Mouse (Mus musculus) layer of hippocampus, postnatal 14 days (tissue): ENCODE data around the gene Arhgef17. TPM values are rescaled to one million over a fixed set of nuclear protein-coding genes. Genes with fewer than 3 reads are reported as not detected.
A peak's percentile ranks its signal among the peaks of the same experiment; 100 is the strongest.

Experiments
- DNase-seq, 2 experiments: peaks; one replicate each; pipeline ENCODE4 v3.0.0; 2021 to 2022; ENCODE audit warnings: low spot score in 2 of 2, mixed read lengths in 1 of 2
- total RNA-seq, 2 experiments: library from RNA; stranded (reverse); gene quantifications; 2 replicates each; pipeline ENCODE4 v1.2.3; 2021

Arhgef17 gene
- total RNA-seq, 2 experiments from 2014 or later = 113 to 117 TPM

DNA sequence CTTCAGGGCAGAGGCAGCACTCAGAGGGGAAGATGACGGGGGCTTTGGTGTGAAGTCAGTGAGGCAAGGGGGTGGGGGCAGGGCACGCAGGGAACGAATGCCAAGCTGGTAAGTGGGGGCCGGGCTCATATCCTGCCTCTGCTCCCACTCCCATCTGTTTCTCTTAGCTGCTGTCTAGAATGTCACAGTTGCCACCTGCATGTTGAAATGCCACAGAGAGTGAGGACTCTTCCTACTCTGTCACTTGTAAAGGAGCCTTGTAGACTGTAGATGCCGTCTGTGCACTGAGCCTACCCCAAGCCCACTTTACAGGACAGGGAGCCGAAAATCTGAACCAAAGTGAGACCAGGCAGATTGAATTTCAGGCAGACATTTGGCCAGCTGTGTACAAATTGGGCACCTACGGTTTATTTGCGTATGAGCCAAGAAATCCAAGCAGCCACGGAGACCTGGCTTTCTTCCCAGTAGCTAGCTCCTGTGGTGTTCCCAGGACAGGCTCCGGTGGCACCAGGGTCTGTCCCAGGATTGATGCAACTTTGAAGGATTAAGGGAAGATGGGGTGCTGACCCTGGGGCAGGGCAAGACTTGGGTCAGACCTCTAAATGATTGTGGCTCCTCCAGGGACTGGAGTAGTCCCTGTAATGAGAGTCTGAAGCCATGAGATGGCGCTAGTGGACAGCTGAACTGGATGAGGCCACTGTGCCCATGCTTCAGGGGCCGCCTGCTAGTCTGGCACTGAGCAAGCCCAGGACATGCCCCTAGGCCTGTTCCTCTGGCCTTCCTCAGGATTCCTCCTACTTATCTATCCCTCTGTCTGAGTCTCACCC, 11.1 kb upstream of the Arhgef17 start:
- peak; percentile 75 to 81 for DNase-seq

DNA sequence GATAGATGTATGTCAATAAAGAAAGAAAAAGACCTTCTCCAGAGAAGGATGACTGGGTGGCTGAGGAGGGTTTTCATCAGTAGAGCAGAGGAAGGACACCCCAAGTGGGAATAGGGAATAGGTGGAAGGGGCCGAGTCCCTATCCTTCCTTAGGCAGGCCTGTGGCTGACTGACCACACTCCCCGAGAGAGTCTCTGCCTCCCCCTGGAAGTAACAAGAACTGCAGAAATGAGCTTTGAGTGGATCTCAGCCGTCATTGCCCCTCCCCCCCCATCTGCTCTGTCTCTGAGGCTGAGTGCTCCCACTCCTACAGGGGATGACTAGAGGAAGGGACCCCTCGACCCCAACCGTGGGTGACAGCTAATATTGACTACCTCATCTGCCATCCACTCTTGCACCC, 9.3 kb upstream of the Arhgef17 start:
- no peak for DNase-seq

DNA sequence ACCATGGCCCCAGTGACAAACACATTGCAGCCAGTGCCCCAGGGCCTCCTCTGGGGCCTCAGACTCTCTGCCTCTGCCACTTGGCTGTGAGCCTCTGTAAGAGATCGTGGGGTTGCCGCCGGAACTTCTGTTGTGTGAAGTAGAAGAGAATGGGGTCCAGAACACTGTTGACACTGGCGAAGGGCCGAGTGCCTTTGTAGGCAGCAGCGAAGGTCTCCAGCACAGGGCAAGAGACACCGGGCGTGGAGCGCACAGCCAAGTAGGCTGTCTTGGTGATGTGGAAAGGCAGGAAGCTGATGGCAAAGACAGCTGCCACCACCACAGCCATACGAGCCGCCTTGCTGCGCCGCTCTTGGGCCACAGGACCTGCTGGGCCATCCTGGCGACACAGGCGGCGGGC, 6.2 kb upstream of the Arhgef17 start:
- no peak for DNase-seq

DNA sequence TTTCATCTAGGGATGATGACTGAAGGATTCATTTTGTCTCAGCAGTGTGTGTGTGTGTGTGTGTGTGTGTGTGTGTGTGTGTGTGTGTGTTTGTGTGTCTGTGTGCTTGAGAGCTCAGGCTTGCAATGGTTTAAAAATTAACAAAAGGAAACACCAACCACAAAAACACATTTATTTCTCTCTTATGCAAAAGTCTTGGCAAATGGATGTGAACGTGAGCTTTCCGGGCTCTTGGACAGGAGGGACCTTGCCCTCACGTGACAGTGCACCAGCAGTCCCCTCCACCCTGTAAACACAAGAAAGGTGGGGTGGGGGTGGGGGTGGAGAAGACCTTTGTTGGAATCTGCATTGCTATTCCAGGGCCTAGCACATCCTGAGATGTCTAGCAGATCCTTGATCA, 5.6 kb upstream of the Arhgef17 start:
- no peak for DNase-seq

DNA sequence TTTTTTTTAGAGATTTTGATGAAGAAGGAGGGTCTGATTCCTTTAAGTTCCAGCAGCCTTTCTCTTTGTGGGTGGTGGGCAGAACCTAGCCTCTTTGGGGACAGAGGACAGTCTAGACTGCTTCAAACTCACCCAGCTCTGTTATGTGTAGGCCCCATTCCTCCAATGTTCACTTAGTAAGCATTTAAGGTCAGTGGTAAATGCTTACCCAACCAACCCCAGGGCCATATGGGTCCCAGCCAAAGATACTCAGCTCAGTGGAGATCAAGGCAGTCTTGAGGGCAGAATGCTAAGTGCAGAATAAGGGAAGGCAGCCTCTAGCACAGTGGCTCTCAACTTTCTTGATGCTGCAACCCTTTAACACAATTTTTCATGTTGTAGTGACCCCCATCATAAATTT, 1.6 kb upstream of the Arhgef17 start:
- DNase-seq = no peak

DNA sequence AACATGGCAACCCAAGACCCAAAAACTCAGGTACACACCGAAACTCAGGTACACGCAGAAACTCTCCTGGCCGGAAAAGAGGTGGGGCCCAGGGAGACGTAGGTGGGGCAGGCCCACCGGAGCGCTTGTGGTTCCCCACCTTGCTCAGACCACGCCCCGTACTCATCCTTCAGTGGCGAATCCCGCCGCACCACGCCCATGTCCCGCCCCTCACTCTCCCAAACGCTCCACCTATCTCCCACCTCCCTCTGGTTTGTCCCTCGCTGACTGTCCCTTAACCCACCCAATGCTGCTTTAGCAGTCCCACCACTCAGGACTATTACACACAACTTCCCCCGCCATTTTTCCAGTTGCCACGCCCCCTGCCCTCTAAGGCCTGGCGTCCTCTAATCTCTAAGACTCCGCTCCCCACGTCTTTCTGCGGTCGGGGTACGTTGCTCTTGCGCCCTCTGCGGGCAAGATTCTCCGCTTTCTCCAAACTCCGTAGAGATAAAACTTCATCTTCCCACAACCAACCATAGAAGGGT, 637 bp upstream of the Arhgef17 start:
- peak; percentile 64 to 70 for DNase-seq

DNA sequence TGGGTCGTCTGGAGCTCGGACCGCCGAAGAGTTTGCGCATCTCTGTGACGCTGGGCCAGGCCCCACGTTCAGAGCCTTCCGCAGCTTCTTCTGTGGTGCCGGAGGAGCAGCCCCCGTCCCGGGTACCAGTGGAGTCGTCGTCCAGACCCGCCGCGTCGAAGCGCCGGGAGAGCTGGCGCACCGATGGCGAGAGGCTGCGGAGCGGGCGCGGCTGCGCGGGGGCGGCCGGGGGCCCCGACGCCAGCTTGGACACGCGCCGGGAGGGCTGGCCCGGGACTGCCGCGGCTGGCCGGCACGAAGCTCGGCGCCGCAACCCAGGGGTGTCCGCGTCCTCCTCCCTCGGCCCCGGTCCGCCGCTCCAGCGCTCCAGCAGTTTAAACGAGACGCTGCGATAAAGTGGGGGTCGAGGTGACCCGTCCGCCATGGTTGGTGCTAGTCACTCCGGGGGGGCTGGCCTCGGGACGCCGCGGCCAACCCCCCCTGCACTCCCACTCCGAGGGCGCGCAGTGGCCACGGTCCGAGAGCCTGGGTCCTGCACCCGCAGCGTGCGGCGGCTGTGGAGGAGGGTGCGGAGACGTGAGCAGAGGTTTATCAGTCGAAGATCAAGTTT, 486 bp downstream of the Arhgef17 start:
- no peak for DNase-seq

DNA sequence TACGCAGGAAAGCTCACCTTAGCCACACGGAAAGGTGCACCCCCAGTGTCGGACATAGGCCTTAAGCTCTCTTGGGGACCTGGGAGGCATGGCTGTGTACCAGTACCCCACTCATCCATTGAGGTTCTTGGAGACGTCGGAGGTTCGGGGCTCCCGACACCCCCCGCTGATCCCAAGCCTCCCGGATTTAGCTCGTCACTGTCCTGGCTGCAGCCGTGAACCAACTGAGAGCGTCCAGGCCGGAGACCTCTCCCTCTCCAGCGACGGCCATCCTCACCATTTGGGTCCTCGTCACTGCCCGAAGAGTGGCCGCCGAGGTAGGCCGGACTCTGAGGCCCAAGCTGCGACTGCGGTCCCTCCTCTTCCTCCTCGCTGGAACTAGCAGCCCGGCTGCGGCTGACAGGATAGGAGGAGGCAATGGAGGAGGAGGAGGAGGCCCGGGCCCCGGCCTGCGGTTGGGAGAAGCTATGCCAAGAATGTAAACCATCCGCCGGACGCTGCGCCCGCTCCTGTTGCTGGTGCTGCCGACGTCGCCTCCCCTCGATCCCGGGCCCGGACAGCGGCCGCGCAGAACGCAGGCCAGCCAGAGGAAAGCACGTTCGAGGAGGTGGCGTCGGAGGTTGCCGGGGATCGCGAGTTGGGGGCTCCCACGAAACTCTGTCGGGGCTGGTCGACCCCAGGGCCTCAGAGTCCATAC, 1.1 kb downstream of the Arhgef17 start:
- no peak for DNase-seq

DNA sequence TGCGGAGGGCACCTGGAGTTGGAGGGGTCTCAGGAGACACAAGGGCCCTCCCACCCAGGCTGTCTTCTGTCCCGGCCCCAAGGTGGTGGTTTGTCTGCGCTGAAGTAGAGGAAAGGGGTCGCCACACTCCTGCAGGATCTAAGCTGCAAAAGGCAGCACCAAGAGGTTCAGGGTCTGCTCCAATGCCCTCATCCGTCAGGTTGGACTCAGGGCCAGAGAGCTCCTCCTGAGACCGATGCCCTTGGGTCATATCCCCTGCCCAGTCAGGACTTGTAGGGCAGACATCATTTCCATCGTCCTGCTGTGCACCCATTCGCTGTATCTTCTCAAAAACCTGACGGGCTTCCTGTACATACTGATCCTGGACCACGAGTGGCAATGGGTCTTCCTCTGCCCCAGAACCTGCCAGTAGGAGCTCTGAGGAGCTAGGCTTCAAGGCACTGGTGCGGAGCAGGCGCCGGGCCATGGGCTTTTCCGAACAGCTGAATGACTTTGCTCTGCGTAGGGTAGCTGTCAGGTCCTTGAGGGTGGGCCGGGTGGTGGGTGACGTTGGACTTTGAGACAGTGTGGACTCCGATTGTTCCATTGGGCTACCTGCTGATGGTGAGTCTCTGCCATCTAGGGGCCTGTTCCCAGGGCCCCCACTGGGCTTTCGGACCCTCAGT, 2.1 kb downstream of the Arhgef17 start:
- DNase-seq = no peak

DNA sequence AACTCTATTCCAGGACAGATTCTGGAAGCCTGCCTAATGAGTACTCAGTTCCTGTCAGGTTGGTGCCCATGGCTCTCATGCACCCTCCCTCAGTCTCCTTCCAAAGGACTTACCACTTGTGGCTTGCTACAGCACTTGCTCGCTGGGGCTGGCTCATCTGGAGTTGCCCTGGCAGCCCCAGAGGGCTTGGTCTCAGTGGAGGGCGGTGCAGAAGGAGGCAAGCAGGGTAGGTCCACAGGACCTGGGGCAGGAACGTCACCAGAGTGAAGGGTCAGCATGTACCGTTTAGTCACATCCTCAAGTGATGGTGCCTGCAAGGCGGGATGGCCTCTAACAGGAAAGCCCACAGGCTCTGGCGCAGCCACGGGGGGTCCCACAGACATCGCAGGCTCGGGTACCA, 3.5 kb downstream of the Arhgef17 start:
- DNase-seq = no peak

DNA sequence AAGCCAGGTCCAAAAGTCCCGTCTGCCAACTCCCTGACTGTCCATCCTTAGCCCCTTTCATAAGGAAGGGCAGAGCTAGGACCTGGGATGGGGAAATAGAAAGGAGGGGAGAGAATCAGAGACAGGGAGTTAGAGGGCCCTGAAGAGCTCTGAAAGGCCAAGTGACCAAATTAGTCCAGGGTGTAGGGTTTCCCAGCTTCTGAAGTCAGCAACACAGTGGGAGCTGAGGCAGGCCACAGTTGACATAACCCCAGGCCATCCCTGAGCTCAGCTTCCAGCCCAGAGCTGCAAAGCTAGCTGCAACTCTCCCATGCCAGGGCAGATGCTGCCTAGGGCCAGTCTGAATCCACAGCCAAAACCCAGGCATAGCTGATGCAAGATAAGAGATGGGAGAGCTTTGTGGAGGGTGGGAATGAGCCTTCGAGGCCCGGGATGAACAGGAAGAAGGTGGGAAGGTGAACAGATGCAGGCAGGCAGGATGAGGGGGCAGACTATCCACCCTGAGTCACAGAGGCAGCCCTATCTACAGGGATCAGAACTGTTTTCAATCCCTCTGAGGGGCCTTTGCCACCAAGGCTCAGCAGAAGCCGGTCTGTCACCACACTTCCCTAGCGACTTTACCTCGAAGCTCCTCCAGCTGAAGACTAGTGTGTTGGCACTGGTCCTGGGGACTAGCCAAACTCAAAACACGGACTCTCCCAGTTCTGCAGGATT, 4.5 kb downstream of the Arhgef17 start:
- no peak for DNase-seq

DNA sequence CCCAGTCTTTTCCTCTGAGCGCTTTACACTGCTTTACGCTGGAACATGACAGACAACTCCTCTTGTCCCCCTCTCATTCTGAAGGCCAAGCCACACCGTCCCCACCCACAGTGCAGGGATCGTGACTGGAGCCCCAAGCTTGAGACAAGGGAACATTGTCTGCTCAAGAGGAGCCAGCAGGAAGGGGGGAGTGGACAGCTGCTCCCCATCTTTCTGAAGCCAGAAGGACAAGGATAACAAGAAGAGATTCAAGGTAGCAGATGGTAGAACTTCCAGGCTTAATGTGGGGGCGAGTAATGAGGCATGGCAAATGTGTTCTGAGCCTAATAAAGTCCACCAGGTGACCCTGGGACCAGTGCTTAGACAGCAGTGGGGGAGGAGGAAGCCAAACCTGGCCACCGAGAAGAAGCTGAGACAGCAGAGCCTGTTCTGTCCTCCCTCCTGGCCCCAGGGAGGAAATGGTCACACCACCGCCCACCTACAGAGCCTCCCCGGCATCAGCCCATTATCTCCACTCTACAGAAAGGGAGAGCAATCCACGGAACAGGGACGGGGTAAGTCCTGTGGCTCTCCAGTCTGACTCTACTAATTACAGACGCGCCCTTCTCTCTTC, 5.5 kb downstream of the Arhgef17 start:
- peak; percentile 52 to 67 for DNase-seq

DNA sequence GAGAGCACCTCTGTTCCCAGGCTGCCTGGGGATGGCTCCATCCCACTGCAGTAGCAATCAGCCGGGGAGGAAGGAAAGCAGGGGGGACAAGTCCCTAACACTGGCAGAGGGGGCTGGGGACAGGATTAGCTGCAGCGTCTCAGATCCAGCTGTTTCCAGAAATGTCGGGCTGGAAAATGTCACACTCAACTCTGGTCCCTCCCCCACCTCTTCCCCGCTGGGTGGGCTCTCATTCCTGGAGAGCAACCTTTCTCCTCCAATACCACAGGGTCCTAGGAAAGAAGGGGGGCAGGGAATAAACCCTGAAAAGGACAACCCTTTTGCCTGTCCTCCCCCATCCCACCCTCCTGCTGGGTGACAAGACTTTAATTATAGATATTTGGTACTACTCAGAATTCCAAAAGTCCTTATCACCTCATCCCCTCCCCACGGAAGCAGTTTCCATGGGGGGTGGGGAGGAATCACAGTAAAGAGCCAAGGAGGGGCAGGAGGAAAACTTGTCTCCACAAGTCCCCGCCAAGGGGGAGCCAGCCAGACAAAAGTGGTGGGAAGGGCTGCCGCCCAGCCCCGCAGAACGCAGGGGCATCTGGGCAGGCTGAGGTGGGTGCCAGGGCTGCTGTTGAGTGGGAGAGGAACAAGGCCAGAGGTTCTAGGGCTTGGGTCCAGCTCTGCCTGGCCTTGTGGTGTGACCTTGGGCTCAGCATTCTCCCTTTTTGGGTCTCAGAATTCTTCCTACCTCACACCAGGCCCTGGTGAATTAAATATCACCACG, 7.0 kb downstream of the Arhgef17 start:
- no peak for DNase-seq

DNA sequence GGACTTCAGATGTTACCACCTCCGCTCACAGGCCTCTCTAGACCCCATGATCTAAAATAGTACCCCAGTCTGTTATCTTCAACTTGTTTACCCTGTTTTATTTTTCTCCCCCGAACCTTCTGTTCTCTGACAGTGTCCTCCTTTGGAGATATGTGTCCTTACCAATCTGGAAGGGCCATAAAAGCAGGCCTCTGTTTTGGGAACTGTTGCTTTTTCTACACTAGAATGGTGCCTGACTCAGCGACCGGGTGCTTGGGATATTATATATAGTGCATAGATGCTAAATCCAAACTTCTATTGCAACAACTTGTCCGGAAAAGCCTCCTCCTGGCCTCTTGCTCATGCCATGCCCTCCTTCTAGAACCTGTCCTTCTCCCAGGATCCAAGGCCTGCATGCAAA, 7.7 kb downstream of the Arhgef17 start:
- no peak for DNase-seq

DNA sequence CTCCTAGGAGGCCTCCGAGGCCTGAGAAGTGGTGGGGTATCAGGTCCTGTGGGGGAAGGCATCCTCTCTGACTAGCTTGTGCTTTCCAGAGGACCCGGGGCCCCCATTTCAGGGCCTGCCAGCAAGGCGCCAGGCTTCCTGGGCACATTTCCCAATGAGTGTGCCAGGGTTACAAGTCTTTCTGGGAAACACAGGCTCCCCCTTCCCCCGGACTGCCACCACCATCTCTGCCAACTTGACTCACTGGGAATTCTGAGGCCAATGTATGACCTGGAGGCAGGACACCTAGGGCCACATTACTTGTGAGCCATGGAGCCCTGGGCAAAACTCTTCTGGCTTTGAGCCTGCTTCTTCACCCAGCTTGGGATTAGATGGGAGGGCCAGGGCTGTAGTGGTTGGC, 9.0 kb downstream of the Arhgef17 start:
- peak in 1 of 2 experiments; percentile 58 for DNase-seq

DNA sequence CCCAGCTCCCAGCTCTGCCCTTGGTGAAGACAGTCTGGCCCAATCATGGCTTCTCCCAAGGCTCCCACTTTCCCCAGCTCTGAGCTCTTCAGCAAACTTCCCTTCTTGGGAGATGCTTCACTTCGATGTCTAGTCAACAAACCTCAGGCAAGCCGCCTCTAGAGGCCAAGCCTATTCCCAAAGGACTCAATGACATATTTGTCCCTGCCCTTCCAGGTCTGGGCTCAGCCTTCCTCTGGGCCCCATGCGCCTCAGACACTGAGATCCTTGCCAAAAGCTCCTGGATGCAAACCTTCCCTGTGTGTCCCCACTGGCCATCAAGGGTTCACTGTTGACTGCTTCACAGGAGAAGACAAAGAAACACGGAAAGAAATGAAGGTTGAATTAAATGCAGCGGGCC, 10.6 kb downstream of the Arhgef17 start:
- no peak for DNase-seq

DNA sequence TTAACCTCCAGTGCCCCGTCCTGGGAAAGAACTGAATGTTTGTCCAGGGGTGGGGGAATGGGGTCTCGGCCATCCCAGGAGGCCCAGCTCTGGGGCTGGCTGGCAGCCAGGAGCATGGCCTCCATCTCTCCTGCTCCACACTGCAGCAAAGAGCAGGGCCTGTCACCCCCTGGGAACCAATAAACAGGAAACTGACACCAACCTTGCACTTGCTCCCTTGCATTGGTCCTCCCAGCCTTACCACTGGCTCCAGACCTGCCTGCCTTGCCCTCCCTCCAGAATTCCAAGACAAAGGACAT, 12.1 kb downstream of the Arhgef17 start:
- no peak for DNase-seq

DNA sequence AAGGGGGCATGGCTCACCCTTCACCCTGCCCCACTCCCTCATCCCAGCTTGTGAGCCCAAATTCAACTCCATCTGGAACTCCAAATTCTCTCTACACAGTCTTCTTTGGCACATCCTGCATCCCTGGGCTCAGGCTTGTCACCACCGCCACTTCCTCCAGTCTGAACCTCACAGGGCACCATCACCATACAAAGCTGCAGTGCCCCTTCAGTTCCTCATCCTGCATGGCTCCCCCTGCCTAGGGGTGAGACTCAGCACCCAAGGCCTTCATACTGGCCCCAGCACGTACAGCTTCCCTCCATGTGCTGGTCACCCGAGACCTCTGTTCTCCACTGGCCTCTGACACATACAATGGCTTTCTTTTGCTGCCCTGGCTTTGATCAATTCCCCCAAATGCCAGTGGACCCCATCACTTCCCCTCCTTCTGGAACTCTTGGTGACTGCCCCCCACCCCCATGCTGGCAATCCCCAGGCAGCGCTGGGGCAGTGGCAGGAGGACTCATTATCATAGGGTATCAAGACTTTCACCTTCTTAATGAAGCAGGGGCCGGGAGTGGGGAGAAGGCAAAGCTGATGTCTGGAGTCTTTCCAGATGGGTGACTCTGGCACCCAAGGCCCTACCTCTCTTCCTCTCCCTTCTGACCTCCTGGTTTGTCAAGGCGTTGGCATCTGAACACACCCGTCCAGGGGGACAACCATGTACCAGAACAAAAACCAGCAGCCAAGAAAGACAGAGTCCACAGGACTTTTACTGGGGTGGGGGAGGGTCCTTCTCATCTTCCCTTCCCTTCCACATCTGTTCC, 12.7 kb downstream of the Arhgef17 start:
- no peak for DNase-seq

DNA sequence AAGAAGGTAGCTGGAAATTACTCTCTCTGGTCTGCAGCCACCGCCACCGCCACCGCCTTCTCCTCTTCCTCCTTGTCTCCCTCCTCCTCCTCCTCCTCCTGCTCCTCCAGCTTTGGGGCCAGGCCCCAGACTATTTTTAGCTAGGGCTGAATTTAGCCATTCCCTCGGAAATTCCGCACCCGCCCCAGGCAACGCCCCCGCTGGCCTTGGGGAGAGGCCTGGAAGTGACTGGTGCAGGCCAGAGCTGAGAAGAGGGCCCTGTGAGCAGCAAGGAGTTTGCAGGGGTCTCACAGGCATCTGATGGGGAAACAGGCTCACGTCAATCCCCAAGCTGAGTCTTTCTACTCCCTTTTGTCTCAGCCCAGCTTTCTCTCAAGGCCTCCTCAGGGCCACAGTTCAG, 13.7 kb downstream of the Arhgef17 start:
- DNase-seq = no peak
